Mouse (Mus musculus): ENCODE data around the gene Kcnk5.

GRCm38 (mm10) chr14:20106271-20106670 is 75.3 kb downstream of the Kcnk5 start:
- TF ChIP-seq CTCF (conservative IDR thresholded peaks at IDR 0.05; ENCODE audit: low read length) (no peak), POU5F1 (IDR thresholded peaks at IDR 0.05; ENCODE audit: borderline replicate concordance, low read length) (no peak), NANOG (IDR thresholded peaks at IDR 0.05; ENCODE audit: borderline replicate concordance, low read length) (no peak)

Data from E14TG2a.4 (cell line).